Comparison of ENCODE assay signal across 12 mouse cellular contexts in genomic region chr2:74733317-74733661, GRCm38 (mm10). TPM values are rescaled to one million over a fixed set of nuclear protein-coding genes. Genes with fewer than 3 reads are reported as not detected.
DNase-seq lines count a peak whose midpoint lies in the region; ATAC-seq and TF ChIP-seq lines count a peak whose summit lies in the region.
"Had no signal": no experiment of that assay in that cellular context is flagged by ENCODE, and none has a peak within 500 bp of the region (broad histone marks: within the 10 kb centered on the region; RNA-seq: fewer than 3 reads in every experiment).

No protein-coding gene starts in this region.

- H3K4me1 ChIP-seq in heart, embryonic 10.5 days = peaks cover 21% of the 10 kb centered on the region
- peaks cover 35% of the 10 kb centered on the region for H3K4me1 ChIP-seq in E14TG2a.4 (replicated peaks; ENCODE audit: low read depth, low read length)
- H3K4me1 ChIP-seq in hindbrain, embryonic 11.5 days (replicated peaks; ENCODE audit: control insufficient read depth, insufficient read depth, low read length) = no peaks in the 10 kb centered on the region; the same call in 1 of the 2 replicates
- peaks cover 34% of the 10 kb centered on the region for H3K4me1 ChIP-seq in limb, embryonic 13.5 days
- no peaks in the 10 kb centered on the region for H3K4me1 ChIP-seq in midbrain, embryonic 14.5 days (ENCODE audit: control insufficient read depth, insufficient read depth, low read length)

- under 1% methylated on average over 16 of the region's 16 CpGs for WGBS in heart, embryonic 10.5 days
- under 1% methylated on average over 15 of the region's 16 CpGs for WGBS in hindbrain, embryonic 11.5 days
- 1% methylated on average over 16 of the region's 16 CpGs for WGBS in limb, embryonic 13.5 days
- 0% methylated on average over 16 of the region's 16 CpGs for WGBS in midbrain, embryonic 14.5 days

- TF ChIP-seq CTCF in E14TG2a.4 (conservative IDR thresholded peaks at IDR 0.05; ENCODE audit: low read length) = no peak

- H3K9ac ChIP-seq in hindbrain, embryonic 11.5 days (ENCODE audit: low read depth, low read length) = peak overlapping the region; percentile 76
- no peak overlapping the region for H3K9ac ChIP-seq in limb, embryonic 13.5 days
- H3K9ac ChIP-seq in midbrain, embryonic 14.5 days (replicated peaks; ENCODE audit: low read length) = no peak overlapping the region
- H3K9ac ChIP-seq: midbrain, embryonic 12.5 days had no signal

- H3K9me3 ChIP-seq in heart, embryonic 10.5 days = no peaks in the 10 kb centered on the region
- H3K9me3 ChIP-seq in E14TG2a.4 (ENCODE audit: low read length) = no peaks in the 10 kb centered on the region
- no peaks in the 10 kb centered on the region for H3K9me3 ChIP-seq in hindbrain, embryonic 11.5 days (ENCODE audit: control insufficient read depth, low read length)
- no peaks in the 10 kb centered on the region for H3K9me3 ChIP-seq in limb, embryonic 13.5 days
- no peaks in the 10 kb centered on the region for H3K9me3 ChIP-seq in midbrain, embryonic 14.5 days (ENCODE audit: control insufficient read depth, low read length)
- H3K9me3 ChIP-seq: midbrain, embryonic 12.5 days had no signal

- H3K27ac ChIP-seq in heart, embryonic 10.5 days = no peak overlapping the region
- peak overlapping the region; percentile 95 for H3K27ac ChIP-seq in hindbrain, embryonic 11.5 days (ENCODE audit: low read depth, low read length)
- H3K27ac ChIP-seq in limb, embryonic 13.5 days = no peak overlapping the region
- no peak overlapping the region for H3K27ac ChIP-seq in midbrain, embryonic 14.5 days (replicated peaks; ENCODE audit: low read depth, low read length)
- H3K27ac ChIP-seq: midbrain, embryonic 12.5 days had no signal

- H3K4me3 ChIP-seq in heart, embryonic 10.5 days = peak overlapping the region; percentile 40
- 0 out of 2 replicates have a peak overlapping the region, but pooled peaks have one; percentile 37 for H3K4me3 ChIP-seq in E14TG2a.4 (replicated peaks; ENCODE audit: low read length)
- peak overlapping the region; percentile 48 for H3K4me3 ChIP-seq in hindbrain, embryonic 11.5 days (ENCODE audit: low read depth, low read length)
- H3K4me3 ChIP-seq in limb, embryonic 13.5 days = peak overlapping the region; percentile 28; the same call in 1 of the 2 replicates
- no peak overlapping the region for H3K4me3 ChIP-seq in midbrain, embryonic 14.5 days (replicated peaks; ENCODE audit: low read depth, low read length)
- H3K4me3 ChIP-seq: midbrain, embryonic 12.5 days had no signal

- DNase-seq in heart, embryonic 10.5 days (ENCODE audit: low spot score) = no peak
- no peak for DNase-seq in heart, adult 11 months
- no peak for DNase-seq in hindbrain, embryonic 11.5 days (ENCODE audit: low spot score)
- DNase-seq in c-Kit-positive CD71-positive TER-119-positive erythroid progenitor cells, embryonic 14.5 days (ENCODE audit: low spot score) = no peak
- no peak for DNase-seq in midbrain, embryonic 14.5 days
- DNase-seq: cerebellum, adult 9-11 months; kidney, adult 11 months; lung, adult 18-20 months had no signal

- H3K4me2 ChIP-seq in hindbrain, embryonic 11.5 days (replicated peaks; ENCODE audit: low read depth, low read length) = peak overlapping the region; percentile 54
- peak overlapping the region; percentile 53 for H3K4me2 ChIP-seq in limb, embryonic 13.5 days (replicated peaks)
- no peak overlapping the region for H3K4me2 ChIP-seq in midbrain, embryonic 14.5 days (ENCODE audit: low read length)
- H3K4me2 ChIP-seq: midbrain, embryonic 12.5 days had no signal

- no peaks in the 10 kb centered on the region for H3K36me3 ChIP-seq in heart, embryonic 10.5 days
- no peaks in the 10 kb centered on the region for H3K36me3 ChIP-seq in E14TG2a.4 (ENCODE audit: insufficient read depth, low read length)
- no peaks in the 10 kb centered on the region for H3K36me3 ChIP-seq in hindbrain, embryonic 11.5 days (ENCODE audit: control insufficient read depth, insufficient read depth, low read length)
- H3K36me3 ChIP-seq in limb, embryonic 13.5 days = no peaks in the 10 kb centered on the region
- no peaks in the 10 kb centered on the region for H3K36me3 ChIP-seq in midbrain, embryonic 14.5 days (ENCODE audit: control insufficient read depth, insufficient read depth, low read length)
- H3K36me3 ChIP-seq: midbrain, embryonic 12.5 days had no signal

- peaks cover 100% of the 10 kb centered on the region for H3K27me3 ChIP-seq in heart, embryonic 10.5 days (ENCODE audit: insufficient read depth, poor library complexity, severe bottlenecking)
- H3K27me3 ChIP-seq in E14TG2a.4 (ENCODE audit: insufficient read depth, low read length) = peaks cover 96% of the 10 kb centered on the region
- peaks cover 79% of the 10 kb centered on the region for H3K27me3 ChIP-seq in hindbrain, embryonic 11.5 days (ENCODE audit: control insufficient read depth, insufficient read depth, low read length)
- H3K27me3 ChIP-seq in limb, embryonic 13.5 days = peaks cover 97% of the 10 kb centered on the region
- H3K27me3 ChIP-seq in midbrain, embryonic 14.5 days (ENCODE audit: control insufficient read depth, insufficient read depth, low read length) = peaks cover 97% of the 10 kb centered on the region

- ATAC-seq in hindbrain, embryonic 11.5 days (ENCODE audit: low FRiP score) = peak; percentile 48
- ATAC-seq in limb, embryonic 13.5 days (ENCODE audit: low FRiP score, low read depth) = no peak
- no peak for ATAC-seq in frontal cortex, adult (ENCODE audit: low TSS enrichment)
- no peak for ATAC-seq in midbrain, embryonic 14.5 days (ENCODE audit: low FRiP score, low TSS enrichment)

RNA-seq across cellular contexts. Expression of gene Gm28230, which starts 6.8 kb away (rescaled TPM):
- 0.07 and 0.35 TPM in 2 replicates for polyA plus RNA-seq in heart, embryonic 10.5 days (2016; fragmentation: Nextera tagmentation; extraction: Ambion mirVana)
- polyA plus RNA-seq in hindbrain, embryonic 11.5 days (2014; fragmentation: Nextera tagmentation; extraction: Ambion mirVana) = 0.73 and 0.89 TPM in 2 replicates
- polyA plus RNA-seq in limb, embryonic 13.5 days (2015; fragmentation: Nextera tagmentation; extraction: Ambion mirVana) = 0.08 and 0.26 TPM in 2 replicates
- not detected in 2 replicates for polyA plus RNA-seq in midbrain, embryonic 14.5 days (2014; fragmentation: Nextera tagmentation; extraction: Ambion mirVana)
- polyA plus RNA-seq: midbrain, embryonic 12.5 days had no signal

RNA-seq across cellular contexts. Expression of gene Hoxd4, which starts 21.6 kb away (rescaled TPM):
- 0.29 TPM in 1 of 2 replicates, not detected in the other for polyA plus RNA-seq in heart, embryonic 10.5 days (2016; fragmentation: Nextera tagmentation; extraction: Ambion mirVana)
- 3.3 and 3.7 TPM in 2 replicates for polyA plus RNA-seq in hindbrain, embryonic 11.5 days (2014; fragmentation: Nextera tagmentation; extraction: Ambion mirVana)
- polyA plus RNA-seq in limb, embryonic 13.5 days (2015; fragmentation: Nextera tagmentation; extraction: Ambion mirVana) = 0.32 and 0.55 TPM in 2 replicates
- not detected in 2 replicates for polyA plus RNA-seq in midbrain, embryonic 14.5 days (2014; fragmentation: Nextera tagmentation; extraction: Ambion mirVana)
- polyA plus RNA-seq: midbrain, embryonic 12.5 days had no signal

RNA-seq across cellular contexts. Expression of gene Hoxd3, which starts 21.6 kb away (rescaled TPM):
- 0.73 and 2.9 TPM in 2 replicates for polyA plus RNA-seq in heart, embryonic 10.5 days (2016; fragmentation: Nextera tagmentation; extraction: Ambion mirVana)
- polyA plus RNA-seq in hindbrain, embryonic 11.5 days (2014; fragmentation: Nextera tagmentation; extraction: Ambion mirVana) = 49.5 and 58.0 TPM in 2 replicates
- 0.84 and 0.88 TPM in 2 replicates for polyA plus RNA-seq in limb, embryonic 13.5 days (2015; fragmentation: Nextera tagmentation; extraction: Ambion mirVana)
- polyA plus RNA-seq in midbrain, embryonic 14.5 days (2014; fragmentation: Nextera tagmentation; extraction: Ambion mirVana) = not detected in 2 replicates
- polyA plus RNA-seq: midbrain, embryonic 12.5 days had no signal

RNA-seq across cellular contexts. Expression of gene Hoxd8, which starts 28.9 kb away (rescaled TPM):
- 0.09 and 1.3 TPM in 2 replicates for polyA plus RNA-seq in heart, embryonic 10.5 days (2016; fragmentation: Nextera tagmentation; extraction: Ambion mirVana)
- polyA plus RNA-seq in hindbrain, embryonic 11.5 days (2014; fragmentation: Nextera tagmentation; extraction: Ambion mirVana) = 0.19 and 0.50 TPM in 2 replicates
- 7.3 and 7.5 TPM in 2 replicates for polyA plus RNA-seq in limb, embryonic 13.5 days (2015; fragmentation: Nextera tagmentation; extraction: Ambion mirVana)
- not detected in 2 replicates for polyA plus RNA-seq in midbrain, embryonic 14.5 days (2014; fragmentation: Nextera tagmentation; extraction: Ambion mirVana)

RNA-seq across cellular contexts. Expression of gene Hoxd1, which starts 29.5 kb away (rescaled TPM):
- 0.22 and 0.49 TPM in 2 replicates for polyA plus RNA-seq in heart, embryonic 10.5 days (2016; fragmentation: Nextera tagmentation; extraction: Ambion mirVana)
- 1.5 and 1.7 TPM in 2 replicates for polyA plus RNA-seq in hindbrain, embryonic 11.5 days (2014; fragmentation: Nextera tagmentation; extraction: Ambion mirVana)
- polyA plus RNA-seq in limb, embryonic 13.5 days (2015; fragmentation: Nextera tagmentation; extraction: Ambion mirVana) = 0.61 and 0.69 TPM in 2 replicates
- polyA plus RNA-seq in midbrain, embryonic 14.5 days (2014; fragmentation: Nextera tagmentation; extraction: Ambion mirVana) = not detected in 2 replicates

Comparison
In these comparisons a context has a peak if more than half of its experiments do, and no peak if none do; other contexts are left out.
1. RNA of gene Hoxd3, which starts 21.6 kb away (polyA plus RNA-seq): 49.5 to 58.0 TPM in hindbrain, embryonic 11.5 days; 0.73 to 2.9 TPM in heart, embryonic 10.5 days, 0.84 to 0.88 TPM in limb, embryonic 13.5 days and not detected in midbrain, embryonic 14.5 days; every median in the first group is over 10 times any median in the second.